Comparison of ENCODE assay signal across 27 mouse cellular contexts in the genomic region with DNA sequence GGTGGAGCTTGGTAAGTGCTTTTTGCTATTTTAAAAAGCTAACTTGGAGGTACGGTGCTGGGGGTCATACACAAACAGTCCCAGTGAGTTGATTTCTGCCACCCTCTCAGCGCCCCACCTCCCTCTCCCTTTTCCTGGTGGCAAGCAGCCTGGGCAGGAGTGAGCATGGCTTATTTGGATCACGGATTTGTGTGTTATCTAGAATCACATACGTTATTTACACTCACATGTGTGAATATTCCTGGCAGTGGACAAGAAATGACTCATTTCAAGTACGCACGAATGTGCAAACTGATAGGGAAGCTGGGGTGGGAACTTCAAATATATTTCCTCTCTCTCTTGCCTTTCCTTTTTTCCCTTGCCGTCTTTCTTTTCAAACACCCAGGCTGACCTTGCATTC.
DNase-seq lines count a peak whose midpoint lies in the region; ATAC-seq and TF ChIP-seq lines count a peak whose summit lies in the region.
"Had no signal": no experiment of that assay in that cellular context is flagged by ENCODE, and none has a peak within 500 bp of the region (broad histone marks: within the 10 kb centered on the region; RNA-seq: fewer than 3 reads in every experiment).

No protein-coding gene starts in this region.

- no peak overlapping the region for H3K4me3 ChIP-seq in heart, embryonic 11.5 days (ENCODE audit: low read depth, low read length)
- H3K4me3 ChIP-seq in heart, embryonic 16.5 days (ENCODE audit: low read length) = peak overlapping the region; percentile 8; the same call in 1 of the 2 replicates
- no peak overlapping the region for H3K4me3 ChIP-seq in heart, adult 2 months
- H3K4me3 ChIP-seq in lung, adult 2 months (replicated peaks; ENCODE audit: extremely low read depth, low read depth, low read length) = no peak overlapping the region
- H3K4me3 ChIP-seq in stomach, embryonic 16.5 days (replicated peaks; ENCODE audit: low read length) = no peak overlapping the region
- H3K4me3 ChIP-seq in midbrain, embryonic 11.5 days (ENCODE audit: low read depth, low read length) = no peak overlapping the region
- H3K4me3 ChIP-seq: erythroblast, embryonic 14.5 days; layer of hippocampus, adult 2 months; left cerebral cortex, adult 2 months; limb, embryonic 12.5 days; liver, embryonic 15.5 days; megakaryocyte, embryonic 14.5 days; midbrain, embryonic 13.5 days; neural tube, embryonic 13.5 days had no signal

- H3K9me3 ChIP-seq in heart, embryonic 11.5 days (replicated peaks; ENCODE audit: control insufficient read depth, low read length) = no peaks in the 10 kb centered on the region
- no peaks in the 10 kb centered on the region for H3K9me3 ChIP-seq in heart, embryonic 16.5 days (replicated peaks; ENCODE audit: control insufficient read depth, low read length)
- no peaks in the 10 kb centered on the region for H3K9me3 ChIP-seq in stomach, embryonic 16.5 days (replicated peaks; ENCODE audit: control insufficient read depth, low read length)
- no peaks in the 10 kb centered on the region for H3K9me3 ChIP-seq in midbrain, embryonic 11.5 days (ENCODE audit: control insufficient read depth, low read length)
- H3K9me3 ChIP-seq: limb, embryonic 12.5 days; liver, embryonic 15.5 days; megakaryocyte, embryonic 14.5 days; midbrain, embryonic 13.5 days; neural tube, embryonic 13.5 days had no signal

- intact Hi-C loops in heart, postnatal 36 days (cut with DNase I) = no loop called here
- intact Hi-C loops in heart, adult 2 months (cut with DNase I) = no loop called here

- no peak for DNase-seq in heart, postnatal 36 days
- no peak for DNase-seq in heart, adult 2 months
- peak; percentile 5 for DNase-seq in lung, postnatal 36 days
- DNase-seq in lung, adult 2 months = no peak
- no peak for DNase-seq in midbrain, embryonic 11.5 days (ENCODE audit: low spot score, missing footprints)
- DNase-seq: adrenal gland, postnatal 25 days; cerebellum, adult 2 months; cerebellum, postnatal 14 days; gastrocnemius, postnatal 10 days; kidney, adult 18-20 months; kidney, postnatal 36 days; right cerebral cortex, postnatal 4 days; thymus, adult 18-20 months; thymus, postnatal 25 days had no signal

- H3K4me2 ChIP-seq in heart, embryonic 11.5 days = peak overlapping the region; percentile 52
- peak overlapping the region; percentile 50 for H3K4me2 ChIP-seq in heart, embryonic 16.5 days (ENCODE audit: low read depth, low read length)
- no peak overlapping the region for H3K4me2 ChIP-seq in stomach, embryonic 16.5 days (ENCODE audit: low read depth, low read length)
- no peak overlapping the region for H3K4me2 ChIP-seq in midbrain, embryonic 11.5 days
- H3K4me2 ChIP-seq: limb, embryonic 12.5 days; liver, embryonic 15.5 days; midbrain, embryonic 13.5 days; neural tube, embryonic 13.5 days had no signal

- 18% methylated on average over 7 of the region's 7 CpGs for WGBS in heart, embryonic 11.5 days (ENCODE audit: insufficient replicate concordance)
- 8% methylated on average over 7 of the region's 7 CpGs for WGBS in heart, embryonic 16.5 days
- WGBS in heart, adult 2 months = 10% methylated on average over 7 of the region's 7 CpGs
- 14% methylated on average over 7 of the region's 7 CpGs for WGBS in lung, adult 2 months
- 30% methylated on average over 7 of the region's 7 CpGs for WGBS in stomach, embryonic 16.5 days
- WGBS in midbrain, embryonic 11.5 days = 89% methylated on average over 7 of the region's 7 CpGs

- no peak overlapping the region for H3K27ac ChIP-seq in heart, embryonic 11.5 days (ENCODE audit: low read depth, low read length)
- no peak overlapping the region for H3K27ac ChIP-seq in heart, embryonic 16.5 days (ENCODE audit: low read length)
- no peak overlapping the region for H3K27ac ChIP-seq in heart, adult 2 months
- no peak overlapping the region for H3K27ac ChIP-seq in stomach, embryonic 16.5 days (ENCODE audit: low read length)
- no peak overlapping the region for H3K27ac ChIP-seq in midbrain, embryonic 11.5 days (ENCODE audit: low read depth, low read length)
- H3K27ac ChIP-seq: layer of hippocampus, adult 2 months; left cerebral cortex, adult 2 months; limb, embryonic 12.5 days; liver, embryonic 15.5 days; midbrain, embryonic 13.5 days; neural tube, embryonic 13.5 days had no signal

- H3K9ac ChIP-seq in heart, embryonic 11.5 days (ENCODE audit: low read depth, low read length) = no peak overlapping the region
- H3K9ac ChIP-seq in heart, embryonic 16.5 days (ENCODE audit: low read length) = no peak overlapping the region
- H3K9ac ChIP-seq in heart, adult 2 months (ENCODE audit: low read depth, low read length) = no peak overlapping the region
- H3K9ac ChIP-seq in stomach, embryonic 16.5 days (ENCODE audit: low read length) = no peak overlapping the region
- no peak overlapping the region for H3K9ac ChIP-seq in midbrain, embryonic 11.5 days (ENCODE audit: low read length)
- H3K9ac ChIP-seq: limb, embryonic 12.5 days; liver, embryonic 15.5 days; midbrain, embryonic 13.5 days; neural tube, embryonic 13.5 days had no signal

- no peak for TF ChIP-seq CTCF in heart, adult 2 months (IDR thresholded peaks at IDR 0.05)
- TF ChIP-seq CTCF in lung, adult 2 months (IDR thresholded peaks at IDR 0.05; ENCODE audit: insufficient read depth, low read length) = no peak

- no peak for TF ChIP-seq POLR2A in heart, adult 2 months (IDR thresholded peaks at IDR 0.05; ENCODE audit: insufficient read depth, low read depth, low read length)
- no peak for TF ChIP-seq POLR2A in lung, adult 2 months (IDR thresholded peaks at IDR 0.05; ENCODE audit: borderline replicate concordance, extremely low read depth, low read depth, low read length)

- H3K79me2 ChIP-seq in heart, adult 2 months (replicated peaks; ENCODE audit: control insufficient read depth, insufficient read depth, low read length) = no peaks in the 10 kb centered on the region

- no peak; the same call in 1 of the 2 replicates for ATAC-seq in heart, embryonic 11.5 days (replicated peaks; ENCODE audit: insufficient number of reproducible peaks, low FRiP score, low TSS enrichment)
- ATAC-seq in heart, embryonic 16.5 days (replicated peaks; ENCODE audit: extremely low read depth, insufficient read depth, low FRiP score) = peak; percentile 52; the same call in 1 of the 2 replicates
- ATAC-seq in stomach, embryonic 16.5 days (ENCODE audit: insufficient read depth, low FRiP score) = peak; percentile 82
- ATAC-seq in midbrain, embryonic 11.5 days (ENCODE audit: low FRiP score) = no peak
- ATAC-seq: CD4-positive, CD25-positive, alpha-beta regulatory T cell, adult 4 months; hindbrain, embryonic 16.5 days; midbrain, embryonic 13.5 days had no signal

- no peaks in the 10 kb centered on the region for H3K36me3 ChIP-seq in heart, embryonic 11.5 days (ENCODE audit: control insufficient read depth, insufficient read depth, low read length)
- no peaks in the 10 kb centered on the region for H3K36me3 ChIP-seq in heart, embryonic 16.5 days (ENCODE audit: control insufficient read depth, insufficient read depth)
- H3K36me3 ChIP-seq in heart, adult 2 months (ENCODE audit: control insufficient read depth, insufficient read depth, low read length) = no peaks in the 10 kb centered on the region
- H3K36me3 ChIP-seq in stomach, embryonic 16.5 days (ENCODE audit: control insufficient read depth, insufficient read depth, low read length) = no peaks in the 10 kb centered on the region
- no peaks in the 10 kb centered on the region for H3K36me3 ChIP-seq in midbrain, embryonic 11.5 days (ENCODE audit: control insufficient read depth, insufficient read depth, low read length)
- H3K36me3 ChIP-seq: limb, embryonic 12.5 days; liver, embryonic 15.5 days; midbrain, embryonic 13.5 days; neural tube, embryonic 13.5 days had no signal

- no peaks in the 10 kb centered on the region for H3K27me3 ChIP-seq in heart, embryonic 11.5 days (ENCODE audit: control insufficient read depth, insufficient read depth, low read length)
- H3K27me3 ChIP-seq in heart, embryonic 16.5 days (ENCODE audit: control insufficient read depth, insufficient read depth, low read length) = no peaks in the 10 kb centered on the region
- no peaks in the 10 kb centered on the region for H3K27me3 ChIP-seq in heart, adult 2 months (ENCODE audit: control insufficient read depth, insufficient read depth, low read length)
- no peaks in the 10 kb centered on the region for H3K27me3 ChIP-seq in stomach, embryonic 16.5 days (ENCODE audit: control insufficient read depth, insufficient read depth, low read length)
- H3K27me3 ChIP-seq in midbrain, embryonic 11.5 days (ENCODE audit: control insufficient read depth, insufficient read depth, low read length) = no peaks in the 10 kb centered on the region
- H3K27me3 ChIP-seq: limb, embryonic 12.5 days; liver, embryonic 15.5 days; megakaryocyte, embryonic 14.5 days; midbrain, embryonic 13.5 days; neural tube, embryonic 13.5 days had no signal

- no peak for TF ChIP-seq EP300 in heart, adult 2 months (IDR thresholded peaks at IDR 0.05; ENCODE audit: insufficient read depth, low read depth, low read length)

- H3K4me1 ChIP-seq in heart, embryonic 11.5 days (ENCODE audit: control insufficient read depth, insufficient read depth, low read length) = no peaks in the 10 kb centered on the region
- peaks cover 4% of the 10 kb centered on the region; the same call in 1 of the 2 replicates for H3K4me1 ChIP-seq in heart, embryonic 16.5 days (ENCODE audit: control insufficient read depth, insufficient read depth, low read length)
- no peaks in the 10 kb centered on the region for H3K4me1 ChIP-seq in heart, adult 2 months (ENCODE audit: control insufficient read depth, insufficient read depth, low read length)
- peaks cover 3% of the 10 kb centered on the region for H3K4me1 ChIP-seq in lung, adult 2 months (ENCODE audit: control insufficient read depth, insufficient read depth, low read length)
- H3K4me1 ChIP-seq in stomach, embryonic 16.5 days (ENCODE audit: control insufficient read depth, insufficient read depth, low read length) = no peaks in the 10 kb centered on the region
- H3K4me1 ChIP-seq in midbrain, embryonic 11.5 days (ENCODE audit: control insufficient read depth, insufficient read depth, low read length) = no peaks in the 10 kb centered on the region
- H3K4me1 ChIP-seq: liver, embryonic 15.5 days; megakaryocyte, embryonic 14.5 days; midbrain, embryonic 13.5 days had no signal

Comparison
In these comparisons a context has a peak if more than half of its experiments do, and no peak if none do; other contexts are left out.
1. ATAC-seq: peak in heart, embryonic 16.5 days (single experiment) and stomach, embryonic 16.5 days (single experiment); none in heart, embryonic 11.5 days (single experiment) and midbrain, embryonic 11.5 days (single experiment).
2. H3K4me2 ChIP-seq: peak in heart, embryonic 11.5 days (single experiment) and heart, embryonic 16.5 days (single experiment); none in stomach, embryonic 16.5 days (single experiment) and midbrain, embryonic 11.5 days (single experiment).